Mouse (Mus musculus) spleen, adult 12 weeks (tissue): ENCODE measurements around the gene Zfp974.
"Not testable (repeated sequence)": the region's sequence is repeated elsewhere in the genome, so short reads cannot be mapped to it uniquely, and the experiment has no call there.

ENCODE experiments used
- DNase-seq: peaks from one replicate; pipeline ENCODE4 v3.0.0; 2022; ENCODE audit warnings: low spot score

The Zfp974 gene

GRCm38 (mm10) chr7:27928818-27929695 lies at the start of gene Zfp974:
Gene Zfp974 (minus strand): TSS chr7:27929460.
- peak; percentile 26 for DNase-seq

- DNase-seq, result not testable (repeated sequence)
These were observed 20.2 kb upstream of the Zfp974 start for GRCm38 (mm10) chr7:27949451-27949850.

- DNase-seq, result not testable (repeated sequence)
These were observed 12.6 kb upstream of the Zfp974 start for GRCm38 (mm10) chr7:27941869-27942268.

- not testable (repeated sequence) for DNase-seq
These were observed 4.5 kb upstream of the Zfp974 start for GRCm38 (mm10) chr7:27933800-27934158.

- DNase-seq, result no peak
These were observed 4.0 kb upstream of the Zfp974 start for GRCm38 (mm10) chr7:27933050-27933799.

GRCm38 (mm10) chr7:27927041-27927440 lies 2.2 kb downstream of the Zfp974 start:
- DNase-seq, result not testable (repeated sequence)

GRCm38 (mm10) chr7:27910952-27911351 lies 18.3 kb downstream of the Zfp974 start:
- not testable (repeated sequence) for DNase-seq

GRCm38 (mm10) chr7:27905061-27905848 lies 24.0 kb downstream of the Zfp974 start:
- no peak for DNase-seq

GRCm38 (mm10) chr7:27900601-27901000 lies 28.7 kb downstream of the Zfp974 start:
- no peak for DNase-seq

- no peak for DNase-seq
These were observed 47.5 kb downstream of the Zfp974 start for GRCm38 (mm10) chr7:27881721-27882120.

GRCm38 (mm10) chr7:27862578-27862977 lies 66.7 kb downstream of the Zfp974 start:
- not testable (repeated sequence) for DNase-seq

GRCm38 (mm10) chr7:27860396-27861235 lies 68.6 kb downstream of the Zfp974 start:
- peak; percentile 57 for DNase-seq

GRCm38 (mm10) chr7:27859301-27860251 lies 69.7 kb downstream of the Zfp974 start:
- peak; percentile 6 for DNase-seq
